Mouse (Mus musculus): ENCODE results near the gene Gm48551.

- TF ChIP-seq POLR2A (IDR thresholded peaks at IDR 0.05; ENCODE audit: extremely low read depth, insufficient read depth, low read length): no peak
- TF ChIP-seq CTCF (IDR thresholded peaks at IDR 0.05; ENCODE audit: extremely low read depth, insufficient read depth, low read length): no peak
These were observed 34.2 kb downstream of the Gm48551 start for GRCm38 (mm10) chr10:81418216-81419070.
